Mouse (Mus musculus) heart, postnatal 14 days (tissue): Measurements from ENCODE around the gene Jade3. TPM values are rescaled to one million over a fixed set of nuclear protein-coding genes. Genes with fewer than 3 reads are reported as not detected.
"Not testable (repeated sequence)": the region's sequence is repeated elsewhere in the genome, so short reads cannot be mapped to it uniquely, and the experiment has no call there.

Source experiments
- DNase-seq, 2 experiments: peaks; one replicate each; pipeline ENCODE4 v3.0.0; 2021 to 2022
- intact Hi-C: fragments of 180-260 bp; cut with DNase I; formaldehyde crosslinking; loops from one replicate; pipeline ENCODE4 v1.15.1; 2025
- long read RNA-seq, 2 experiments: library from polyadenylated mRNA; stranded (forward); transcript quantifications; one replicate each; pipeline ENCODE4 v2.0.0; 2021
- total RNA-seq, 2 experiments: library from RNA; stranded (reverse); gene quantifications; 2 replicates each; pipeline ENCODE4 v1.2.3; 2021

The Jade3 gene
- 1 to 10 TPM; 2.9 to 3.0 TPM for total RNA-seq
- long read RNA-seq, experiment 1, partial matches to known transcripts: 0 of 1 reads
- long read RNA-seq, experiment 1, other reads (novel, unspliced or antisense): 1 of 1 reads
- long read RNA-seq, experiment 2: 0 reads

- DNase-seq: peak; percentile 76 to 82
- intact Hi-C loops: loop anchor here (5.0 to 10.0 kb wide), 2 partner anchors 58 to 60 kb away; no protein-coding TSS in a partner anchor
Observed at GRCm38 (mm10) chrX:20425140-20425838, at the start of gene Jade3. Jade3 (plus strand) TSS chrX:20425688.

- DNase-seq: no peak
- intact Hi-C loops: no loop called here
Observed at GRCm38 (mm10) chrX:20379347-20380014, 46.0 kb upstream of the Jade3 start.

DNA sequence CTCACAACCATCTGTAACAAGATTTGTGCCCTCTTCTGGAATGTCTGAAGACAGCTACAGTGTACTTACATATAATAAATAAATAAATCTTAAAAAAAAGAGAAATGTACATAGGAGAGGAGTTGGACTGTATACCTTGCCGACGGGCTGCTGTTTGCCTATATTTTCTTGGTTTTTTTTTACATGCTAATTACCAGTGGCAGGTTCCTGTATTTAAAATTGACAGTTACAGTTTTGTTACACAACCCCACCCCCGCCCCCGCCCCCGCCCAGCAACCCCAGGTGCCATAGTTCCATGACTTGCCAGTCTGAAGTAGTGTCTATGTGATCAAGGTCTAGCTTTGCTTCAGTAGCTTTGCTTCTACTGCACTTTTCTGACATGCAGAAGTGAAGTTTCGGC lies 43.2 kb upstream of the Jade3 start:
- DNase-seq: no peak
- intact Hi-C loops: no loop called here

DNA sequence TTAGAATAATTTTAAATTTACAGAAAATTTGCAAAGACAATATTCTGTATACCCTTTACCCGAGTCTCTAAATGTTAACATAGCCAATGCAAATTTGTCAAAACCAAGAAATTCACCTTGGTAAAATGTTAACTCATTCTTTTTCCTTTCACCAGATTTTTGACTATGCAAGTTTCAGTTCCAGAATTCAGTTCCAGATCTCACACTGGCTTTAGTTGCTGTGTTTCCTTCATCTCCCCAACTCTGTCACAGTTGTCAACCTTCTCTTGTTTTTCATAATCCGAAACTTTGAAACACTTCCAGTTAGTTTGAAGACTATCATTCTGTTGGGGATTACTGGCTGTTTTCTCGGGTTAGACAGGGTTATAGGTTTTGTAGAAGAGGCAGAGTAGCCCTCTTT lies 38.5 kb upstream of the Jade3 start:
- DNase-seq: no peak
- intact Hi-C loops: no loop called here

DNA sequence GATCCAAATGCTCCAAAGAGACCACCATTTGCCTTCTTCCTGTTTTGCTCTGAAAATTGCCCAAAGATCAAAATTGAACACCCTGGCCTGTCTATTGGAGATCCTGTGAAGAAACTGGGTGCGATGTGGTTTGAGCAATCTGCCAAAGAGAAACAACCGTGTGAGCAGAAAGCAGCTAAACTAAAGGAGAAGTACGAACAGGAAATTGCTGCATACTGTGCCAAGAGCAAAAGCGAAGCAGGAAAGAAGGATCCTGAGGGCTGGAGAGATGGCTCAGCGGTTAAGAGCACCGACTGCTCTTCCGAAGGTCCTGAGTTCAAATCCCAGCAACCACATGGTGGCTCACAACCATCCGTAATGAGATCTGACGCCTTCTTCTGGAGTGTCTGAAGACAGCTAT lies 33.5 kb upstream of the Jade3 start:
- DNase-seq, intact Hi-C loops: not testable (repeated sequence)

DNA sequence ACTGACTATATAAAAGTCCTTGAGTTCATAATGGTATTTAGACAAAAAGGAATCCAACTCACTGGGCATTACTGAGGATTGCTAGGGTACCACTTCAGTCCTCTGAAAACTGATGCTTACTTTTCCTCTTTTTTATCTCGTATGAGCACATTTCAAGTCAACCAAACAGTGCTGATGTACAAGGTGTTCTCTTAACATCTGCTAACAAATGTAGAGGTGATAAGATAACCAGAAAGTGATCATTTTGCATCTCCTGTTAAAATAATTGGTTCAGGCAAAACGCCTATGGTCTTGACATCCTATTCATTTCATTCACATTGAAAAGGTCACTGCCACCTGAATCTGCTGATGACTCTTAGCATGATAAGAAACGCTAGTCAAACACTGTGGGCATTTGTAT lies 32.5 kb upstream of the Jade3 start:
- no peak for DNase-seq
- intact Hi-C loops: no loop called here

DNA sequence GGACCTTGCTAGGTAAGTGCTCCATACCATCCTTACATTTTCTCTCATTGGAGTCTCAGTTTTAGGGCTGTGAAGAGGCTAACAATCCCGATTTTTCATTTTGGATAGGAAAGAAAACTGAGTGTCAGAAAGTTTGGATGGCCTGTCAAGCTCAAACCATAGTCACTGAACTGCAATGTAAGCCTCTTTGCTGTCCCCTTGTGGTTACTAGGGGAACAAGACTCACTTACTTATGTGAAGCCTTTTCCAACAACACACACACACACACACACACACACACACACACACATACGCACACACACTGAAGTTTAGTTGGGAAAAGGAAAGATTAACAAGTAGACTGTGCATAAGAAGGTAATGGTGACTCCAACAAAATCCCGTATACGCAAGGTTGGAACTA lies 21.4 kb upstream of the Jade3 start:
- intact Hi-C loops: no loop called here
- DNase-seq: no peak

DNA sequence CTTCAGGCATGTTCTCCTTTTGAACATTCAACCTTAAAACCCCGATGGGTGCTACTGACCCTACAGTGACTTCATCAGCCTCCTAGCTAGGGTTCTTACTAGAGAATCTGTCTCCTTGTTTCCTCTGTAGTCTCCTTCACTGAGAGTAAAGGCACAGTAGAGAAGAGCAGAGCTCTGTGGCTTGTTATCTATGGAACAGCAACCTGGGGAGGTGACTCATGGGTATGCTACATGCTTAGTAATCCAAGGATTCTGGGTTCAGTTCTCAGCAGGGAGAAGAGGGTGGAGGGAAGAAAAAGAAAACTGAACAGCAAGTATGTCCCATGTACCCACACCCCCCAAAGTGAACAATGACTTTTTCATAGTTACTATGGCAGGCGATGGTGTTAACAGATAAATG lies 18.6 kb upstream of the Jade3 start:
- DNase-seq: no peak
- intact Hi-C loops: no loop called here

DNA sequence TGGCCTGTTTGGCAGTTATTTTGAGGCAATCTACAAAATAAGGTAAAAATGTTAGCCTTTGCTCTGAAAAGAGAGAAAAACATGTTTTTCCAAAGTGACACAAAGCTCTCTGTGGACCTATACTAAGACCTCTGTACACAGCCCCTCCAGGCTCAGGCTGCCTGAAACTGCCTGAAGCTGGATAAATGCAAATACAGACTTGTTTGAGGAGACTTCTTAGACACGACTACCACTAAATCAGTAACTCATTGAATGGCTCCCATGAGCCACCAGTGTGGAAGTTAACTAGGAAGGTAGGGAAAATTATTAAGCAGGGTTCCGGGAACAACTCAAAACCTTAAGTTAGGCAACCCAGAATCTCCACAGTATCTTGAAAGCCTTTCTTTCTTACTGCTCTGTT lies 17.8 kb upstream of the Jade3 start:
- intact Hi-C loops: no loop called here
- no peak for DNase-seq

GRCm38 (mm10) chrX:20411382-20411781 lies 14.1 kb upstream of the Jade3 start:
- intact Hi-C loops: no loop called here
- no peak for DNase-seq

GRCm38 (mm10) chrX:20412221-20412620 lies 13.3 kb upstream of the Jade3 start:
- intact Hi-C loops: no loop called here
- DNase-seq: no peak

- no peak for DNase-seq
- intact Hi-C loops: no loop called here
Observed at GRCm38 (mm10) chrX:20414885-20415622, 10.4 kb upstream of the Jade3 start.

GRCm38 (mm10) chrX:20418461-20418860 lies 7.0 kb upstream of the Jade3 start:
- intact Hi-C loops: no loop called here
- DNase-seq: no peak

DNA sequence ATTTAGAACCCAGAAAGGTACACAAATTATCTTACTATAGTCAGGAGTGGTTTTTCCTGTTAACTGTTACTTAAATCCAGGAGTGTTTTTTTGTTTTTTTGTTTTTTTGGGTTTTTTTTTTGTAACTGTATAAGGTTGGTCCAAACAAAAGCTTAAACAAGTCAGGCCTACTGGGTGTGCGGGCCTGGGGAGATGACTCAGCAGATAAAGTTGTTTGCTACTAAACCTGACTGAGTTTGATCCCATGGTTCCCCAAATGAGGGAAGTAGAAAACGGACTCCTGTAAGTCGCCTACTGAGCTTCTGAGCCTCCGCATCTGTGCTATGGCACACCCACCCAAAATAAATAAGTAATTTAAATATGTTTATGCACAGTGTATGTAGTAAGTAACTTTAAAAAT lies 6.0 kb upstream of the Jade3 start:
- no peak for DNase-seq
- intact Hi-C loops: no loop called here

DNA sequence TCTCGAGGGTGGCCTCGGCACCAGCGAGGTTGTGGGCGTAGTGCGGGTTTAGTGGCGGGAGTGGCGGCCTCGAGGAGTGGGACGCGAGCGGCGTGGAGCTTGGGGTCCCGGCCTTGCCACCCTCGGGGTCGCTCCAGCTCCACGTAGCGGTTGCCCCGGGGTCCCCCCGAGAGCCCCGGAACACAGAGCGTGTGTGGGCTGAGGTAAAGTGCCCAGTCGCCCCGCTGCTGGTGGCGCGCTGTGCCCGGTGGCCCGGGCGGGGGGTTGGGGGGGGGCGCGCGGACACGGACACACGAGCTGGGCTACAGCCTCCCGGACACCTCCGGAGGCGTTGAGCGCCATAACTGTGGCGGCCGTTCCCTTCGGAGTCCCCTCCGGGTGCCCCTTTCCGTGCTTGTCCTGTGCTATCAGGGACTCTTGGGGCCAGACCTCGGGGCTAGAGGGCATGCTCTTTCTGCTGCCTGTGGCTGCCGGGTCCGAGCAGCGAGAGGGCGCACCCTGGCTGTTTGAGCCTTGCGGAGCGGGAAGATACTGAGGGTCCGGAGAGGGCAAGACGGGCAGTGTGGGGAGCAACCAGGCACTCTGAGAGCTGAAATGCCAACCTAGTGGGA lies 456 bp downstream of the Jade3 start:
- intact Hi-C loops: loop anchor here (5.0 to 10.0 kb wide), 2 partner anchors 59 kb away; no protein-coding TSS in a partner anchor
- DNase-seq: peak; percentile 30 to 38

DNA sequence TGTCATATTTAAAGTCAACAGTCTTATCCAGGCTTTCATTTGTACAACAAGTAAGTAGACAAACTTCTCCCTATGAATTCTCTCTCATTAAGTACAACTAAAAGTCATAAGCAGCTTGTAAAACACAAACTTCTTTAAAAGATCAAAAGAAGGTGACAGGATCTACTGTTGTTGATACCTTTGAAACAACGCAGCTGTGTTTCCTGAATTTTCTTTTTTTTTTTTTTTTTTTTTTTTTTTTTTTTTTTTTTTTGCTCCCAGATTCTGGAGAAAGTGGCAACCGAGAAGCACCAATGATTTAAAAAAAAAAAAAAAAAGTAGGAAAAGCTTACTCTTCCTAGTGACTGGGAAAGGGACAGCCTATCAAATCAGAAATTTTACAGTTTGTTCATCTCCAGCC lies 57.7 kb downstream of the Jade3 start:
- intact Hi-C loops: loop anchor here (10.0 kb wide), 1 partner anchor 58 kb away; the partner anchor contains the start of gene Jade3

DNA sequence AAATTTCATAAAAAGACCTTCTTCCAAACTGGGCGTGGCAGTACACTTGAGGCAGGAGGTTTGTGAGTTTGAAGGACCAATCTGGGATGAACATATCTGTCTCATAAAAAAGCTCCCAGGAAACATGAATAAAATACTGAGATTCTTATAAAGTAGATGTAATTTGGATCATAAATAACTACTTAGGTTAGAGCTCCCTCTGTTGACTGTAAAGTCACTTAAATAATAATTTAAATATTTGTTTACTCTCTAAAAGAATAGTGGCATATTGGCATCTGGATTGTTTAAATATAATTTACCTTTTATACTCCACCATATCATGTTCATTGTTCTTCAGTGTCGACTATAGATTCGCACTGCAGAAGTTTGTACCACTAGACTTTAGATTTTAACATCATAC lies 72.2 kb downstream of the Jade3 start:
- intact Hi-C loops: loop anchor here (5.0 kb wide), 1 partner anchor 330 kb away; no protein-coding TSS in a partner anchor
- DNase-seq: no peak

More for the DNA sequence above, 57.7 kb downstream of the Jade3 start:
- DNase-seq: no peak

DNA sequence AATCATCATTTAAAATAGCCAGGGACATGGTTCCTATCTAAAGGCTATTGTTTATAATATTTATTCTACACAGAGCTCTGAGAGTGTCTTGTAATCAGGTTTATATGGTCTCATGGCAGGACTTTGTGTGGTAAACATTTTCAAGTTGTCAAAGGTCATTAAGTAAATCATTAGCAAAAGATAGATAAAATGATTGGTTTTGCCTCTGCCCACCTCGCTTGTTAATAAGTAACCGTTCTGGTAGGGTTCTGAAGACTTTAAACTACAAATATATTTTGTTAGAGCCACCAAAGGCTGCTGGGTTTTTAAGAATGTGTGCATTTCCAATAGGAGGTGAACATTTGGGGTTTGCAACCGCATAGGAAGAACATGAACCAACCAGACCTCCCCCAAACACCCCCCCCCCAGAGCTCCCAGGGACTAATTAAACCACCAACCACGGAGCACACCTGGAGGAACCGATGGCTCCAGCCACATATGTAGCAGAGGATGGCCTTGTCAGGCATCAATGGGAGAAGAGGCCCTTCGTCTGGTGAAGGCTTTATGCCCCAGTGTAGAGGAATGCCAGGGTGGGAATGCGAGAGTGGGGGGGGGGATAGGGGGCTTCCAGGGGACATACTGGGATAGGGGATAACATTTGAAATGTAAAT lies 94.9 kb downstream of the Jade3 start:
- no peak for DNase-seq
- intact Hi-C loops: no loop called here

GRCm38 (mm10) chrX:20521578-20521977 lies 96.1 kb downstream of the Jade3 start:
- intact Hi-C loops: no loop called here
- no peak for DNase-seq

GRCm38 (mm10) chrX:20532621-20533020 lies 107.1 kb downstream of the Jade3 start:
- intact Hi-C loops: no loop called here
- DNase-seq: no peak
